Mouse (Mus musculus) heart, adult 2 months (tissue): ENCODE measurements around the gene Lamb1.

Experiments used
- CTCF ChIP-seq: fragments of 200-600 bp; IDR thresholded peaks from 2 replicates; pipeline ENCODE4 v1.8.1; 2022; ENCODE audit warnings: antibody characterized with exemption, mild to moderate bottlenecking, moderate library complexity
- EP300 ChIP-seq: fragments of 200-500 bp; IDR thresholded peaks from 2 replicates; pipeline ENCODE4 v1.6.1; 2011; ENCODE audit warnings: low read depth, low read length, control low read depth; ENCODE audit not compliant: insufficient read depth
- POLR2A ChIP-seq: fragments of 200-500 bp; IDR thresholded peaks from 2 replicates; pipeline ENCODE4 v1.6.1; 2011; ENCODE audit warnings: mild to moderate bottlenecking, low read depth, low read length, control low read depth; ENCODE audit not compliant: insufficient read depth

GRCm38 (mm10) chr12:31246153-31246552 is 18.9 kb upstream of the Lamb1 start:
- TF ChIP-seq EP300 (no peak), CTCF (no peak), POLR2A (no peak)
